Mouse (Mus musculus): ENCODE measurements around the gene Fam185a.
A peak's percentile ranks its signal among the peaks of the same experiment; 100 is the strongest.

The Fam185a gene

GRCm38 (mm10) chr5:21424614-21425602 is at the start of gene Fam185a, which contains the start of gene Ccdc146:
Gene Fam185a, plus strand, starts transcription at chr5:21424958.
Gene Ccdc146, minus strand, starts transcription at chr5:21424677.
- peak; percentile 91 for DNase-seq

- no peak for DNase-seq
These were observed 47.8 kb upstream of the Fam185a start for GRCm38 (mm10) chr5:21376935-21377334.

GRCm38 (mm10) chr5:21378397-21378796 is 46.4 kb upstream of the Fam185a start:
- DNase-seq: no peak

DNA sequence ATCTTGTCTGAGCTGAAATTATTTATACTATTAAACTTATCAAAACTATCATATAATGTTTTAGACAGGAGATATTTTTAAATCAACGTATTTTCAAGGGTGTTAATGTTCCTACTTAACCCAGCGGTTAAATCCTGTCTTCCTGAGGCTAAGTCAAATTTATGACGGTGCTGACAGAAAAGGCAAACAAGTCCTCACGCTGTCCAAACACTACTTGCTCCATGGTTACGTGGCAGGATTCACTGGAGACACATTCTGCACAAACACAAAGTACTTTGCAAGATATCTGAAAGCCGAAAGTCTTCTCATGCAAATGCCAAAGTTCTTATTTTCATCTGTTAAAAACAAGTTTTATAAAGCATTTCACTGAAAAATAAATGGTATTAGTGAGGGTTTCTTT is 42.8 kb upstream of the Fam185a start:
- no peak for DNase-seq

DNA sequence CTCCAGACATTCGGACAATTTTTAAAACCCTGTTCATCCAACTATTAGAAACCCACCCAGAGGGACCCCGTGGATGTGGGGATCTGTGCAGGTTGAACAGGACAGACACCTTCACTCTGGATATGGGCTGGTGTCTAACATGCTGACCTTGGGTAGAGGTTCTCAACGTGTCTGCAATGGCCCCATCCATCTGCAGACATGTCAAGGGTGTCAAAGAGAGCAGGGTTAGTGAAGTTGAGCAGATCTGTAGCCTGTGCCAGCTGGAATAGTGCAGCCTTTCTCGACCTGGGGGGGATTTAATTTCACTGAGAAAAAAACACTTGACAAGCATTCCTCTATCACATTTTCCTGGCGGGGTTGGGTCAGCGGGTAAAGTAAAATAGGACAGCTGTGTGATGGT is 42.1 kb upstream of the Fam185a start:
- no peak for DNase-seq

- no peak for DNase-seq
These were observed 41.1 kb upstream of the Fam185a start for GRCm38 (mm10) chr5:21383392-21384251.

GRCm38 (mm10) chr5:21384252-21384960 is 40.4 kb upstream of the Fam185a start:
- no peak for DNase-seq

- DNase-seq: no peak
These were observed 39.8 kb upstream of the Fam185a start for GRCm38 (mm10) chr5:21384976-21385375.

DNA sequence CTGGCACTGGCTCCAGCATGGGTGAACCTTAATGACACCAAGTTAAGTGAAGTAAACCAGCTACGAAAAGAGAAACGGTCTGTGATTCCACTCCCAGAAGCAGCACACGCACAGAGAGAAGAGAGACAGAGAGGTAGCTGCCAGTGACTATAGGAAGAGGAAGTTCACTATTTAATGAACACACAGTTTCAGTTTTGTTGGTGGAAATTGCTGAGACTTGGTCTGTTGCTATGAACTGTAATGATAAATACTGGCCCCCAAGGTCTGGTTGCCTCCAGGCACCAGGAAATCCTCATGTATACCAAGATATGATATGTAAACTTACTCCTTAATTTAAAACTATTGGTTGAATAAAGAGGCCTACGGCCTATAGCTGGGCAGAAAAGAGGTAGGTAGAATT is 38.3 kb upstream of the Fam185a start:
- DNase-seq: no peak

GRCm38 (mm10) chr5:21387340-21387739 is 37.4 kb upstream of the Fam185a start:
- DNase-seq: no peak

GRCm38 (mm10) chr5:21388855-21389254 is 35.9 kb upstream of the Fam185a start:
- DNase-seq: no peak

DNA sequence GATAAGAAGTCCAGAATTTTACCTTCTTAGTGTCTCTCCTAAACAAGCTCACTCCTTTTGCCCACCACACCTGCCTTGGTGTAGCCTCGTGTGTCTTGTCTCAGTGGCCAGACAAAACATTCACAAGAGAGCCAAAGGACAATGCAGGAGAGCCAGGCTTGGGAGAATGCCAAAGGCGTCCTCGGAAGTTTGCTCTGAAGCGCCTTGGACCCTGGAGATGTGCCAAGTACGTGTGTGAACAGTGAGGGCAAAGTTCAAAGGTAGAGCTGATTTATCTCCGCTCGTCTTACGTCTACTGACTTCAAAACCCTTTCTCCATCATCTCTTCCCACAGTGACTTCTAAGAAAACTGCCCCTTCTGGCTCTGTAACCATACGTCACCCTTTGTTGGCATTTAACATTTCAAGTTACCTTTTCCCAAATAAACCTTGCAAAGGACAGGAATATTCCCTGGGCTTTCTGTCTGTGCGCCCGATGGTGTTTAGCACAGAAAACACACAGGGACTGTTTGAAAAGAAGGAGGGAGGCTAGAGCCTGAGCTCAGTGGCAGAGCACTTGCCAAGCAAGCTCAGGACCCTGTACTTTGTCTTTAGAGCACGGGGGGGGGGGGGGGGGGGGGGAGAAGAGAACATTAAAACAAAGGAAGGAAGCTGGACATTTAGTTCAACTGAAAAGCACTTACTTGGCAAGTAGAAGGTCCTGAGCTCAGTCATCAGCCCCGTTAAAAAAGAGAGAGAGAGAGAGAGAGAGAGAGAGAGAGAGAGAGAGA is 33.0 kb upstream of the Fam185a start:
- DNase-seq: no peak

DNA sequence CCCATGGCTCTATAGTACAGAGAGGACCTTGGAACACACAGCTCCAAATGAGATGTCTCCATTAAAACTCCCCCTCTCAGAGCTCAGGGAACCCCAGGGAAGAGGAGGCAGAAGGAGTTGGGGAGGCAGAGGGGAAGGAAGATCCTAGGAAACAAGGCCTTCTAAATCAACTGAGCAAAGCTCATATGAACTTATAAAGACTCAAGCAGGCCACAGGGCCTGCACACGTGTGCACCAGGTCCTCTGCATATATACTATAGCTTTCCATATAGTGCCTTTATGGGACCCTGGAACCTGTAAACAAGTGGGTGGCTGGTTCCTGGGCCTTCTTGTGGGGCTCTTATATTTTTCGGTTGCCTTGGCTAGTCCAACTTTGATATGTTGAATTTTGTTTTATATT is 30.2 kb upstream of the Fam185a start:
- DNase-seq: no peak

GRCm38 (mm10) chr5:21395205-21395840 is 29.4 kb upstream of the Fam185a start:
- DNase-seq: no peak

GRCm38 (mm10) chr5:21411261-21411666 is 13.5 kb upstream of the Fam185a start:
- peak; percentile 8 for DNase-seq

- no peak for DNase-seq
These were observed 12.7 kb upstream of the Fam185a start for GRCm38 (mm10) chr5:21412056-21412455.

DNA sequence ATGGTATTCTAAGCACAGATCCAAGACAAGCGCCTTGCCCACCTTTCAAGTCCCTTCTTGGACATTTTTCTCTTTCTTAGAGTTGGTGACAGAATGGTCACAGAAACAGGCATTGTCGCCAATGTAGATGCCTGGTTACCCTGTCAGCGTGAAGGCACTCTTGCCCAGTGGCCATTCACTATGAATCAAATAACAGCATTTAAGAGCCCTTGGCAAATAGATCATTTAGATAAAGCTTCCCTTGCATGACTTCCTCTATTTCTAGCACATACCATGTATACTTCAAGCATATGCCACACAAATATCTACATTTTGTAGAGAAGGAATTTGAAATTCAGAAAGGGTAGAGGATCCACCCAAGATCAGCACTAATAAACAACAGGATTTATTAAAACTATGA is 11.4 kb upstream of the Fam185a start:
- no peak for DNase-seq

GRCm38 (mm10) chr5:21414116-21414820 is 10.5 kb upstream of the Fam185a start:
- no peak for DNase-seq

DNA sequence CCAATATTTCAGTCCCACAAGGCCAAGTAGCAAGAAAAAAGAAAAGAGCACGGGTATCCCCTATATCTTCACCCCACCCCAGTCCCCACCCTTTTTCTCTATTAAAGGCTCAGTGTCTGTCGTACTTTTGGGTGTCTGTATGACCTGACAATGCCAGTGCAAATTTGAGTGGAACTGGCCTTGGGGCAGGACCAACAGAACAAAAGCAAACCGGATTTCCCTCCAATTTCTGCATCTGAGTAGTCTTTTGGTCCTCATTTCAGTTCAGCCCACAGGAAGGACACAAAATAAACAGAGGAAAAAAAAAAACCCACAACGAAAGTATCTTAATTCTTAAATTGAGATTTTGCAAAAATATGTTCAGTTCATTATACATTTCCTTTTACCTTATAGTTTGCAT is 6.1 kb upstream of the Fam185a start:
- no peak for DNase-seq

DNA sequence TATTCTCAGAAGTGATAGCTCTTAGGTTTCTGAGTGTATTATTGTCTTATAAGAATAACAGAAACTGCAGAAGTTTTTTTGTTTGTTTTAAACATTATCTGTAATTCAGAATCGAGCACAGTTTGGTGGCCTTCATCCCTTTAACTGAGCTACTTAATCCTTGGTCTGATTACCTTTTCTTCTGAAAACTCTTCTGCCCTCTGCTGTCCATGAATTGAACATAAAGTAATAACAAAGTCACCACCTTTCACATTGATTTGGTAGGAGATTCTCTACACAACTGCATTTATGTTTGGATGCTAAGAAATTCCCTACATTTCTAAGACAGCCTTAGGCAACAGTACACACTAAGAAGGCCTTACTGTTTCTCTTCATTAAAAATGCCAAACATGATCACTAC is 4.1 kb upstream of the Fam185a start:
- no peak for DNase-seq

- DNase-seq: no peak
These were observed 1.9 kb downstream of the Fam185a start for GRCm38 (mm10) chr5:21426666-21427065.
